Mouse (Mus musculus): ENCODE measurements around the gene Foxl1.
"Not testable (repeated sequence)": the region's sequence is repeated elsewhere in the genome, so short reads cannot be mapped to it uniquely, and the experiment has no call there.

The Foxl1 gene

GRCm38 (mm10) chr8:121122368-121122767, 5.4 kb upstream of the Foxl1 start:
- no peak for ATAC-seq (ENCODE audit: insufficient number of reproducible peaks, low FRiP score, low TSS enrichment)

DNA sequence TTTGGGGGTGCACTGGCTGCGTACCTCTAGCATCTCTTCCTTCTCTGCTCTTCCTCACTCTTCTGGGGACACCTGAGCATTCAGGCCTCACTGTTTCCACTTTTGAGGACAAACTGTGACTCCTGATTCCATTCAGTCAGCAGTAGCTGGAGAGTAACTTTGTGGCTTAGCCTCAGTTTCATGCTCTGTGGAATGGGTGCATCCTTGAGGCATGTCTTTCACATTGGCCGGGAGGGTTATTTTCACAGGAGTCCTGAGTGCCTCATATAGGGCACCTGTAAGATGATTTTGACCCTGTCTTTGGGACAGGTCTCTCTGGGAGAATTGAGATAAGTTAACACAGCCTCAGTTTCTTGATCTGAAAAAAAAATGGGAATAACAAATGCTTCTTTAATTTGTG, 4.6 kb upstream of the Foxl1 start:
- no peak for ATAC-seq (ENCODE audit: insufficient number of reproducible peaks, low FRiP score, low TSS enrichment)

DNA sequence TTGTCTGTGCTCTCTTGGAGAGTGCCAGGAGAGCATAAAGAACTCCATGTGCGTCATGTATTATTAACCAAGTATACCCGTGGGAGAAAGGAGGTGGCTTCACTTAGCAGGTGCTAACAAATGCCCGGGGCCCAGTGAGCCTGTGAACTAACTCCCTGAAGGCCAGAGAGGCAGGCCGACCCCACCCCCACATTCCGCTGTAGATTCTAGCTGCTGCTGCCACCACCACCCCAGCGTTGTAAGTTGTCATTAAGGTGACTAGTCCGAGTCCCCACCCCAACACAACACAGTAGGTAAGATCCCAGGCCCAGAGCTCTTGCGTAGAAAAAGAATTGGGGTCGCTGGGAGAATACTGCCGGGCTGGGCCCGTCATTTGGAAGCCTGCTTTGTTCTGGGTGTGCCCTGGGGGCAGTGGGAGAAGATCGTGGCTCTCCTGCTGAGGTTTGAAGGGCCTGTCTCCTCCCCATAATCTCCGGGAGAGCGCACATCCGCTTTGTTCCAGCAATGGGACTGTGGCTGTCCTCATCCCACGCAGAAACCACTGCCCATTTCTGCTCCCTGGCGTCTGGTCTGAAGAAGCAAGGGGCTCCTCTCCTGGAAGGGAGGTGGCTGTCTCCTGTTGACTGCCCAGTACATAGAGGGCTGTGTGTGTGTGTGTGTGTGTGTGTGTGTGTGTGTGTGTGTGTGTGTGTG, 3.0 kb upstream of the Foxl1 start:
- ATAC-seq (ENCODE audit: insufficient number of reproducible peaks, low FRiP score, low TSS enrichment), result no peak

- no peak for ATAC-seq (ENCODE audit: insufficient number of reproducible peaks, low FRiP score, low TSS enrichment)
Measured at GRCm38 (mm10) chr8:121125311-121125876, 2.3 kb upstream of the Foxl1 start.

- ATAC-seq (ENCODE audit: insufficient number of reproducible peaks, low FRiP score, low TSS enrichment), result no peak
Measured at GRCm38 (mm10) chr8:121126191-121126590, 1.5 kb upstream of the Foxl1 start.

GRCm38 (mm10) chr8:121126694-121127093, 1.0 kb upstream of the Foxl1 start:
- no peak for ATAC-seq (ENCODE audit: insufficient number of reproducible peaks, low FRiP score, low TSS enrichment)

DNA sequence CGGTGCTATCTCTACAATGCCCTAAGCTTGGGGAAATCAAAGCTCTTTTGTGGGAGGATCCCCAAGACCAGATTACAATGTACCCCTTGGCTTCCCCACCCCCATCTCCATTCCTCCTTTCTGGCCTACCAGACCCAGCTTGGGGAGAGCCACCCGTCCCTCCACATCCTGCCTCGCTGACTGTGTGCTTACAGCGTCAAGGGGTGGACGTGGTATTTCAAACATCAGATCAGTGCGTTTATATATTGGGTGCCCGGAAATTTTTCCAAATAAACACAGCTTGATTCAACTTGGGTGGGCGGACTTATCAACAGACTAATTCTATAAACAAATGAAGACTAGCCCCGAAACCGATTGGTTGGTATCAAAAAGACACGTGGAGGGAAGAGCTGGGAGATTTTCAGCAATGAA, 444 bp upstream of the Foxl1 start:
- no peak for ATAC-seq (ENCODE audit: insufficient number of reproducible peaks, low FRiP score, low TSS enrichment)

DNA sequence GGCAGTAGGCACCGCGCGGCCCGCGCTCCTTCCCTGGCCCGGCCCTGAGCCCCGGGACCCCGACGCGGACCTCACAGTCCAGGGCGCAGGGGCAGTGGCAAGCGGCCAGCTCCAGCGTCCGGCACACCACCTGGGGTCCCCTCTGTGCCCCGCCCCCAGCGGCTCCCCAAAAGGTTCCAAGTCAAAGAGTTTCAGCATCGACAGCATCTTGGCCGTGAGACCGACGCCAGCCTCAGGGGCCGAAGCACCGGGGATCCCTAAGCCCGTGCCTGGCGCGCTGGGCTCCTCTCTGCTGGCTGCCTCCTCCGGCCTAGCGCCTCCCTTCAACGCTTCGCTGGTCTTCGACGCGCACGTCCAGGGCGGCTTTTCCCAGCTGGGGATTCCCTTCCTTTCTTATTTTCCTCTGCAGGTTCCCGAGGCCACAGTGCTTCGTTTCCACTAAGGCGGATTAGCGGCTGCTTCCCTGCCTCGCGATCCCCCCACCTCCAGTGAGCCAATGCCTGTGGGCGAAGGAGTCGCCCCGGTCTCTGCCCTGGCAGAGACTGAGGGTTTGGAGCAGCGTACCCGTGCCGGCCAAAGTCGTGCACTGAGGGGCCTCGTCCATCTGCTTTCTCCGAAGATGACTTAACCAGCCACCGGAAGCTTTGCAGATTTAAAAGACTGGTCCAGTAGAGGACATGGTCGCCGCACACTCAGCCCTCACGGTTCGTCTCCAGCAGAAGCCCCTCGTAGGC, 958 bp downstream of the Foxl1 start:
- ATAC-seq (ENCODE audit: insufficient number of reproducible peaks, low FRiP score, low TSS enrichment), result no peak

DNA sequence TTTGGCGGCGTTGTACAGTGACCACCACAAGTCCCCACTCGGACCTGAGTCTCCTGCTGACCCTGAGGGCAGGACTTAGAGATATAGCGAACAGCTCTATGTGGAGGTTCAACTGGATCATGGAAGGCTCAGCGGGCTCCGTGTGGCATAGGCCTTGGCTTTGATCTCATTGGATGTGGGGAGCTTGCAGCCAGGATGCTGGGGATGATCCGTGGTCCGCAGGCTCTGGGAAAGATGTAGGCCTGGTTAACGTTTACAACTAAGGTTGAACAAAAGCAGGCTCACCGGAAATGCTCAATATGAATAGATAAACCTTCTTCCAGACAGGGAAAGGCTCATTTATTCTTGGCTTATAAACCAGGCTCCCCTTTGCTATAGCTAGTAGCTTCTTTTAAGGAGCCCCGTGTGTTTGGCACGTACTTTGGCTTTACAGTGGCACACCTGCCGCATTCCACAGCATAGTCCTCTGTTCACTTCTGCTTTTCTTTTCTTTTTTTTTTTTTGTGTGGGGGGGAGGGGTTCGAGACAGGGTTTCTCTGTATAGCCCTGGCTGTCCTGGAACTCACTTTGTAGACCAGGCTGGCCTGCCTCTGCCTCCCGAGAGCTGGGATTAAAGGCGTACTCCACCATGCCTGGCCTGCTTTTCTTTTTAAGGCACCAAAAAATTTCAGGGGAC, 1.7 kb downstream of the Foxl1 start:
- ATAC-seq (ENCODE audit: insufficient number of reproducible peaks, low FRiP score, low TSS enrichment), result no peak

DNA sequence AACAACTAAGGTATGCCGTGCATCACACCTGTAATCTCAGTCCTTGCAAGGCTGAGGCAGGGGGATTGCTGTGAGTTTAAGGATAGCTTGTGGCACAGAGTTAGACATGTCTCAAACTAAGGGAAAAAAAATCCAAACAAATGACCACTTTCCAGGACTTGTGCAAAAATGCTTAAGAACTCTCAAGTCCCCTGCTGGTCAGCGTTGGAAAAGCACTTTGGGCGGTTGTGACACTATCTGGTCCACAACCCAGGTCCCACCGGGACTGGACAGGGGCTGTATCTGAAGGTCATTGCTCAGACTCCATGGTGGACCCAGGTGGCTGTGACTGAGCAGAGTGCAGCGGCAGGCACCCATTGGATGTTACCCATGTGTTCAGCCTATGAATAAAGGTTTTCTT, 2.8 kb downstream of the Foxl1 start:
- no peak for ATAC-seq (ENCODE audit: insufficient number of reproducible peaks, low FRiP score, low TSS enrichment)

- ATAC-seq (ENCODE audit: insufficient number of reproducible peaks, low FRiP score, low TSS enrichment), result no peak
Measured at GRCm38 (mm10) chr8:121132961-121133513, 5.3 kb downstream of the Foxl1 start.

DNA sequence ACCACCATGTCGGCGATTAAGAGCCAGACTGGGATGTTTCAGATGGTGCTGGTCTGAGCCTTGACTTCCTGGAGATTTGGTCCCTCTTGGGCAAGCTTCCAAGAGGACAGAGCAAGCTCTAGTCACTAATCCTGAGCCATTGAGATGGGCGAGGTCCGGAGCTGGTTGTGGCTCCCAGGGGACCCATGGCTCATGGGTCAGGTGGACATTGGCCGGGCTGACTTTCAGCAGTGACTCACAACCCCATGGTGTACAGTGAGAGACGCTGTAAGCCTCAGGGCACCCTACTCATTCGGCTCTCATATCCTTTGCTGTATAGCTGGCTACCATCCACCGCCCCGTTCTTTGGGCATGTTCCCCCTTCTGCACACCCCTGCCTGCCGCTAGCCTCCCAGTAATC, 6.4 kb downstream of the Foxl1 start:
- ATAC-seq (ENCODE audit: insufficient number of reproducible peaks, low FRiP score, low TSS enrichment), result no peak

DNA sequence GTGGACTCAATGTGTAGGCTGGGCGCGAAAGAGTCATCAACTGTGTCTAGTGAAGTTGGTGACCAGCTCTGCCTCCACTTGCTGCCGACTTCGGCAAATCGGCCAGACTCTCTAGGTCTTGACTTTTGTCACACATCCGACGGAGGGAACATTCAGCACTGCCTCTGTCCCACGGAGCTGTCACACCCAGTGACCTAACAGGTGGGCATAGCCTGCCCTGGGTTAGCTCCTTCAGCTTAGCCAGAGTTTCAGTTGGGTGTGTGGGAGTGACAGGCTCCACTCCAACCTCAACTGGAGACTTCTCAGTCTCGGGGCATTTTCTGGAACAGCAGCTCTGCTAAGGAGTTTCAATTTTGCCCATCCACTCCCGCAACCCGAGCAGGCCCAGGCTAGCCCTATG, 6.8 kb downstream of the Foxl1 start:
- ATAC-seq (ENCODE audit: insufficient number of reproducible peaks, low FRiP score, low TSS enrichment), result no peak

- ATAC-seq (ENCODE audit: insufficient number of reproducible peaks, low FRiP score, low TSS enrichment), result no peak
Measured at GRCm38 (mm10) chr8:121136856-121137255, 9.1 kb downstream of the Foxl1 start.

- ATAC-seq (ENCODE audit: insufficient number of reproducible peaks, low FRiP score, low TSS enrichment), result not testable (repeated sequence)
Measured at GRCm38 (mm10) chr8:121145457-121146134, 17.9 kb downstream of the Foxl1 start.

DNA sequence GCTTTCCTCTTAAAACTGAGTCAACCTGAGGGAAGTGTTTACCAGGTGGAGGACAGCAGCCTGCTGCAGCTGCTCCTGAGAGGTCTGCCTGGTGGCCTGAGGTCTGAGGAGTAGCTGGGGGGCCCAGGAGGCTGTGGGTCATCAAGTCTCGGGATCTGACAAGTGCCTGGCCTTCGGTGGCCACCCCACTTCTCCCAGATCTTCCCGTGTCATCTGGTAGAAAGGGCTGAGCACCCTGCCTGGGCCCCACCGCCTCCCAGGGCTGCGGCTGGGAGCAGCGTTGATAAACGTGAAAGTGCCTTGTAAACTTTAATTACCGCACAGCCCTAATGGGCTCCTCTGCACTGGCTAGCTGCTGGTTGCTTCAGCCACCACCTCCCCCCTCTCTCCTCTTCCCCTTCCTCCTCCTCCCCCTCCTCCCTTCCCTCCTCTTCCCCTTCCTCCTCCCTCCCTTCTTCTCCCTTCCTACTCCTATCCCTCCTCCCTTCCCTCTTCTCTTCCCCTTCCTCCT, 20.9 kb downstream of the Foxl1 start:
- no peak for ATAC-seq (ENCODE audit: insufficient number of reproducible peaks, low FRiP score, low TSS enrichment)

GRCm38 (mm10) chr8:121152394-121152793, 24.7 kb downstream of the Foxl1 start:
- ATAC-seq (ENCODE audit: insufficient number of reproducible peaks, low FRiP score, low TSS enrichment), result no peak

DNA sequence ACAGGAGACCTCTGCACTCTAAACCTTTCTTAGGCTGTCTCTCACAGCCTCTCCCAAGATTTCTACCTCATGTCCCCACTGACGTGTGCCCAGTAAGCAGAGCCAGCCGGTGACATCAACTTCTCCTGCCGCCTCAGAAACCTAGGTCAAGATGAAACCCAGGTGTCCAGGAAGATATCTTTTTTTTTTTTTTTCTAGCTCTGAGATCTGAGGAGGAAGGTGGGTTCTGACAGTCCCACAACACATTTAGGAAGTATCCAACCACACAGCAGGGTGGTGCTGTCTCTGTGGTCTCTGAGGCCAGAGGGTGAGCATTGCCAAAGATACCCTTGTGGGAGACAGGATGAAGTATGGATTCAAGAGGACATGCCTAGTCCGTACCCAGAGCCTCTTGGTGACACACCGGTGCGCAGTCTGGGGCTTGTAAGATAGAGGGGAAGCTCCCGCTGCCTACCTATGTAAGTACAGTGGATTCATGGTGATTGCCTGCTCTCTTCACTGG, 29.3 kb downstream of the Foxl1 start:
- ATAC-seq (ENCODE audit: insufficient number of reproducible peaks, low FRiP score, low TSS enrichment), result no peak

GRCm38 (mm10) chr8:121158812-121159211, 31.1 kb downstream of the Foxl1 start:
- ATAC-seq (ENCODE audit: insufficient number of reproducible peaks, low FRiP score, low TSS enrichment), result no peak

- ATAC-seq (ENCODE audit: insufficient number of reproducible peaks, low FRiP score, low TSS enrichment), result no peak
Measured at GRCm38 (mm10) chr8:121161437-121161836, 33.7 kb downstream of the Foxl1 start.

Data from cerebellum, adult (tissue).